Mouse (Mus musculus) layer of hippocampus, adult 8-10 months (tissue): Measurements from ENCODE around the gene Cfap157. TPM values are rescaled to one million over a fixed set of nuclear protein-coding genes. Genes with fewer than 3 reads are reported as not detected.
A peak's percentile ranks its signal among the peaks of the same experiment; 100 is the strongest.

Experiments used
- DNase-seq, 2 experiments: peaks; one replicate each; pipeline ENCODE4 v3.0.0; 2022; ENCODE audit warnings: low spot score in 2 of 2
- total RNA-seq, 4 experiments: library from RNA; stranded (reverse); gene quantifications; 2 replicates each; pipeline ENCODE4 v1.2.4; 2022

Gene Cfap157
- total RNA-seq, 4 experiments from 2014 or later, result 0.66 to 1.9 (median 1.2) TPM

DNA sequence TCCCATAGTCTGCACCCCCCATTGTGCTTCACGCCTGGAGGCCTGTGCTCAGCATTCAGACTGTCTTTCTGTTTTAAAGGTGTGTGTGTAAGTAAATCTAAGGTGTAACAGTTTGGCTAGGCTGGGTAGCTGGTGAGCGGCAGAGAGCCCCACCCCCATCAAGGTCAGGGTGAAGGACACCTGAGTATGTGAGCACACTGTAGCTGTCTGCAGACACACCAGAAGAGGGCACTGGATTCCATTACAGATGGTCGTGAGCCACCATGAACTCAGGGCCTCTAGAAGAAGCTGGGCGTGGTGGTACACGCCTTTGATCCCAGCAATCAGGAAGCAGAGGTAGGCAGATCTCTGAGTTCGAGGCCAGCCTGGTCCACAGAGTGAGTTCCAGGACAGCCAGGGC lies 2.5 kb downstream of the Cfap157 start:
- no peak for DNase-seq

DNA sequence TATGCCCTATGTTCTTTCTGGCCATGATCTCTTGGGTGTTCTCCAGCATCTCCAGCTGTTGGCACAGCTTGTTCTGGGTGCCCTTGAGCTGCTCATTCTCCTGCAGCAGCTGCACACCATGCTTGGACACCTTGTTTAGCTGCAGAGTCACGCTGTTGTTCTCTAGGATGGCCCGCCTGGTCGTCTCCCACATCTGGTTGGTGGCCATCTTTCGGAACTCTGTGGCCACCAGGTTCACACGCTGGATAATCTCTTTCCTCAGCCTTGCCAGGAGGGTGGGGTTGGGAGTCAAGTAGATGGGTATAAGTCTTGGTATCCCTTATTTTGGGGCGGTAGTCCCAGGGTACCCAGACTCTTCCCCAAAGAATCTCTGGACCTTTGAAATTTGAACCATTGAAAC lies 4.5 kb downstream of the Cfap157 start:
- no peak for DNase-seq

DNA sequence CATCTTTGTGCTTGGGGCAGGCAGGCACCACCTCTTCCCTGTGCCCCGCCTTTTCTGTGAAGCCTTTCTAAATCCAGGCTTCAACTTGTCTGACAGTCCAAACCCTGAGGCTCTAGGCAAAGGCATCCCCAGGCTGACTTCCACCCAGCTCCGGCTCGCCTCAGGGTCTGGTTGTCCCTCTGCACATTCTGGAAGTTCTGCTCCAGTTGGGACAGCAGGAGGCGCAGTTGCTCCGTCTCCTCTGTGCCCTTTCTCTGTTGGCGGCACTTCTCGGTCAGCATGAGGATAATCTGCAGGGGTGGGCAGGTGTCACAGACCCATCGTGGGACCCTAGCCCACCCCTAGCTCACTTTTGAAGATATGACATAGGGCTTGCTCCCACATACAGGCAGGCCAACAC lies 5.1 kb downstream of the Cfap157 start:
- peak in 1 of 2 experiments; percentile 56 for DNase-seq

DNA sequence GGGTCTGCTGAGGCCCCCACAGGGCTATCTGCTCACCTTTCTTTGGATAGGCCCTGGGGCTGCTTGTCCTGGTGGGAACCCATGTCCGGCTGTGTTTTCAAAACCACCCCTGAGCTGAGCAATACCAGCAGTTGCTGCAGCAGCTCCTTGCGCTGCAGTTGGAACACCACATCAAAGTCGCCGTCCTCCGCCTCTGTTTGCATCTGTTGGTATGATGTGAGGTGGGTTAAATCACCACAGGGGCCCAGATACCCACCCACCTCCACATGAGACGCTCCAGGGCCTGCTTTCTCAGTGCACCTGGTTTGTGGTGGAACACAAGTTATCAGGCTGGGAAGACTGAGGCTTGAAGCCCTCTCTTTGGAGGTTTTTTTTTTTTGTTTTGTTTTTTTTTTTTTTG lies 6.1 kb downstream of the Cfap157 start:
- DNase-seq, result no peak

DNA sequence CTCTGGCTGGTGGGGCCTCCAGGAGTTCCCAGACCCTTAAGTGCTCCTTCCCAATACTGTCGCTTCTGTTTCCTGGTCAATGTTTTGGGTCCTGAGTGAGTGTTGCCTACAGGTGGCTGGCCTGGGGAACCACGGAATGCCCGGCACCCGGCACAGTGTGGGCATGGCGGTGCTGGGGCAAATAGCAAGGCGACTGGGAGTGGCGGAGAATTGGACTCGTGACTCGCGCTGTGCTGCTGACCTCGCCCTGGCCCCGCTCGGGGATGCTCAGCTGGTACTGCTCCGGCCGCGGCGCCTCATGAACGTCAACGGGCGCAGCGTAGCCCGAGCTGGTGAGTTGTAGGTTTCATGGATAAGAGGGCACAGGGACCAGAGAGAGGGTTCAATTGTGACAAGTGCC lies 8.0 kb downstream of the Cfap157 start:
- DNase-seq, result no peak

DNA sequence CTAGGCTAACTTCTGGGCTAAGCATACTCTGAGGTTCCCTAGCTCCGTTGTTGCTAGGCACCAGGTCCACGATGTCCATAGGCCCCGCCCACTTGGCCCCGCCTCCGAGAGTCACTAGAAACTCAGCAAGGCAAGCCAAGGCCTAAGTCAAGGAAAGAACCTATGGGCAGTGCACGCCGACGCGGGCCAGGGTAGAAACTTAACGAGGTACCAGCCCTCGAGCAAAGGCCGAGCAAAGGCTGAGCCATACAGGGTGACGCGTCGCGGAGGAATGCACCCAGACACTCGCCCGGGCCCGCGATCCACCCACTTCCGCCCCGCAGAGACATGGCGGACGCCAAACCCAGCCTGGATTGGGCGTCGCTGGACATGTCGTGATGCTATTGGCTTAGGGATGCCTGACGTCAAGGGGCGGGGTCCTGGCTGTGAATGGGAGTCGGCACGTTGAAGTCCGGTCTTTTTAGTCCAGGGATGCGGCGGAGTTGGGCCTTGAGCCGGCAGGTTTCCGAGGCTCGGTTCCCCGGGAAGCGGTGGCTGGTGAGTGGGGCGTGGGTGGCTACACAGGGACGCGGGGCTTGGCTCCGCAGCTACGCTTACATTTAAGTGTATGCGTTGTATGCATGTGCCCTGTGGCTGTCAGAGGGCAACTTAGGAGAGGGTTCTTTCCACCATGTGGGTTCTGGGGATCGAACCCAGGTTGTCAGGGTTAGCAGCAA lies 8.7 kb downstream of the Cfap157 start, which contains the start of the genes Ttc16 and Ptrh1:
Gene Ttc16, minus strand, starts transcription at position 275 of the 716 bp plus-strand sequence.
Gene Ptrh1, plus strand, starts transcription at position 428 of the 716 bp plus-strand sequence.
- DNase-seq, result peak; percentile 95 to 97

DNA sequence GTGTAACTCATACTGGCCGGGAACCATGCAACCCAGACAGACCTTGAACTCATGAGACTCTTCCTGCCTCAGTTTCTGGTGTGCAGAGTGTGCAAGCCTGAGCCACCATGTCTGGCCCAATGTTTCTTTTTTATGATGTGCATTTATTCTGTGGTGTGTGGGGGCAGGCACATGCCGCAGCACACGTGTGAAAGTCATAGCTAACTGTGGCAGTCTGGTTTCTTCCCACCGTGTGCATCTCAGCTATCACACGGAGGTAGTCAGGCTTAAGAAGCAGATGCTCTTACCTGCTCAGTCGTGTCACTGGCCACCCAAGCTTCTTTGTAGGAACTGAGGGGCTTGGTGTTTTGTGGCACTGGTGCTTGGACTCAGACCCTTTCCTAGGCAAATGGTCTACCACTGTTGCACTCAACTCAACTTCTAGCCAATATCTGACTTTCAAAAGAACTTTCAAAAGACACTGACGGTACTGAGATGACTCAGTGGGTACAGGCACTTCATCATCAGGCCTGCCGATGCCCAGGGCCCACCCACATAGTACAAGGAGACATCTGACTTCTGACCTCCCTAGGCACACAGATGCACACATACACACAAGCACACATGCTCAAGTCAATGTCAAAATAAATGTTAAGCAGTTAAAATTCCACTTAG lies 11.5 kb downstream of the Cfap157 start:
- DNase-seq, result no peak

DNA sequence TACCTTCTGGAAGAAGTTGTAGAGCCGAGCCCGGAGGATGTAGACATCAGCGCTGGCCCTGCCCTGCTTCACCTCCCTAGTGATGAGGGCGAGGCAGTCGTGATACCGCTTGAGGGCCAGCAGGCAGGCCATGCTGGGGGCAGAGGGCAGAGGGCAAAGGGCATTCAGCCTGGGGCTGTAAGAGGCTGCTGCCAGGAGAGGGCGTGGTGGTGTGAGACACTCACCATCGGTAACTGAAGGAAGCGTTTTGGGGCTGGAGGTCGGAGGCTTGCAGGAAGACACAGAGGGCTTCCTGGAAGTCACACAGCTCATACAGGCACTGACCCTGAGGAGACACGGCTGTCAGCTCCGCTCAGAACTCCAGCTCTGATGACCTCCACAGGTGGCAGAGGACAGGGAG lies 12.3 kb downstream of the Cfap157 start:
- no peak for DNase-seq

DNA sequence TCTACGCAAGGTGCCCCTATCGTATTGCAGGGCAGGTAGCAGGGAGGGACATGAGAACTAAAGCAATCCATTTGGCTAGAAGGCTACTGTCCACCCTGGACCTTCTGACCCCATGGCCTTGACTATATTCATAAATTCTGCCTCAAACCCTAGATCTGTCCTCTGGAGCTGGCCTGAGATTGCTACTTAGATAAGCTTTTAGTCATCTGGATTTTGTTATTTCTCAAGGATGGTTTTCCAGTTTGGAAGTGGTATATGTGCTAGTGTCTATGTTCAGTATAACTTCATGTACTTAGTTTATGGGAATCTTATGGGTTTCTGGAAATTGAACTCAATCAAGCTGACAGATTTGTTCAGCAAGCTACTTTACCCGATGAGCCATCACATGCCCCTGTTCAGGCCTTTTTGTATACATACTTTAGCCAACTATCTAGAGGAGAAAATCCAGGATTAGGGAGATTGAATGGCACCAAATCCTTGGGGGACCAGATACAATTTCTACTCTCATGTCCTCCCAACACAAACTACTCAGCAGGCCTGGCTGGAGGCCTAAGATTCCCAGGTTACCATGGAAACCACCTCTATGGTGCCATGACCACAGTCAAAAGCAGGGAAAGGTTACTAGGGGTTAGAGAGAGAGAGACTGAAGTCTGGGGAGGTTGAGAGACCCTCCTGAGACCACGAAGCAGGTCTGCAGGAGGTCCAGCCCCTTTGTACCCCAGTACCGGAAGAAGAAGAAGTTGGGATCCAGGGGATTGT lies 14.7 kb downstream of the Cfap157 start:
- DNase-seq, result no peak

DNA sequence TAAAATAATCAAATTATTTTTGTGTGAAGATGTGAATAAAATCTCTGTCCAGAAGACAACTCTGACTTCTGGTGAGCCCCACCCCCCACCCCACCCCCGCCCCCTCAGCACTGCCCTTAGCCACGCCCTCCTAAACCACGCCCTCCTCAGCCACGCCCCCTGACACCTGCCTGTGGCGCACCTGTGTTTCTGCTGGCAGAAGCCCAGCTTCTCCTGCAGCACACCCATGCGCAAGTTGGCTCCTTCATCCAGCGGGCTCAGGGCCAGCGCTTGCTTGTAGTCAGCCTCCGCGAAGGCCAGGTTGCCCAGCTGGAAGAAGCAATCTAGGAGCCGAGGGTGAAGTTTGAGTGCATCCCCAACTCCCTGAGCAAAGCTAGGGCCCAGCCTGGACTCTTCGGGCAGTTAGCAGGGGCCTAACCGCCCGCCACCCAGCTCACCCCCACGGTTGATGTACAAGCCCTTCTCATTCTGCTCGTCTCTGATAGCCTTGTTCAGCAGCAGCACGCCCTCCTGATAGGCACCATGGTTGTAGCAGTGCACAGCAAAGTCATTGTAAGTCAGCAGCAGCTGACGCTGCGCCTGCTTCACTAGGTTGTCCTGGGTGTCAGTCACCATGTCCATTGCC lies 15.5 kb downstream of the Cfap157 start:
- no peak for DNase-seq

DNA sequence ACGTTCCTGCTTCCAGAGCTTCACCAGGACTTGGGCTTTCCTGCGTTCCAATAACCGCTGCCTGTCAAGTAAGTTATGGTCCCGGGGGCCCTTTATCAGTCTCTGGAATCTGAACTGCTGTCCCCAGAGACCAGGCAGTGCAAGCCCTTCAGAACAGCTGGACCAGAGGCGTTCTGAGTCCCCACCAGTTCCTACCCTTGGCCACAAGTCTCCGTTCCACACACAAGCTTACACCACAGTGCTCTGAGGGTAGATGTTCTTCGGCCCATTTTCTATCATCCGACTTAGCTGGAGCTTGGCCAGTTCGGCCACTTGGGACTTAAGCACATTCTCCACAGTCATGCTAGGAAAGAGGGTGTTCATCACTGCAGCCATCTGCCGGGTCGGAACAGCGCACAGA lies 17.0 kb downstream of the Cfap157 start:
- DNase-seq, result no peak

DNA sequence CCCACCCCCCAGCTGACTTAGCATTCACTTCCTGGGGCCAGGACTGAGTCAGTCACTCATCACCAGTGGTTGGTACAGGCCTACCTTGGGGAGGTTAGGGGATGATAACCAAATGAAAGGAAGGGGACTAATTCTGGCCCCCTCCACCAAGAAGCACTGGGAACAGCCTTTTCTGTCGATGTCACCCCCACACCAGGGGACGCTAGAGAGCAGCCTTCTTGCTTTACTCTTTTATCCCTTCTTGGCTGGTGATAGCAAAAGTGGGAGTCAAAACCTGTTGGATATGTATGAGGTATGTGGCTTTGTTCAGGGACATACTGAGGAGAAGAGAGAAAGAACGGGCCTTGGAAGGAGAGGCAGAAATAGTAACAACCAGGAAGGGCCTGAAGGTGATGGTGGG lies 20.9 kb downstream of the Cfap157 start:
- no peak for DNase-seq

DNA sequence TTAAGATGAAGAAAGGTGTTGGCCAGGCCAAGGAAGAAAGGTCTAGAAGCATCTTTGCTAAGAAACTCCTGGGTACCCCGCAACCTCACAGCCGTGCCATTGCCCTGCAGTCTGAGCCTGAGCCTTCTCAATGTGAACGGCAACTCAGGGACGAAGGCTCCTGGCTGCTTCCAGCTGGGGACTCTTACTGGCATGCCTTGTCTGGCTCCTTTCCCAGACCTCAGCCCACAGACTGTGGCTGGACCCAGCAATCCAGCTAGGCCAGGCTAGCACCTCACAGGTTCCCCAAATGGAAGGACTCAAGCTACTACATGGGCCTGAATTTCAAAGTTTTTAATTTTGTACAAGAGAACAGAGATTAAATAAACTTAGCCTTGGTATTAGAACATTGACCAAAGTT lies 22.4 kb downstream of the Cfap157 start:
- DNase-seq, result no peak

DNA sequence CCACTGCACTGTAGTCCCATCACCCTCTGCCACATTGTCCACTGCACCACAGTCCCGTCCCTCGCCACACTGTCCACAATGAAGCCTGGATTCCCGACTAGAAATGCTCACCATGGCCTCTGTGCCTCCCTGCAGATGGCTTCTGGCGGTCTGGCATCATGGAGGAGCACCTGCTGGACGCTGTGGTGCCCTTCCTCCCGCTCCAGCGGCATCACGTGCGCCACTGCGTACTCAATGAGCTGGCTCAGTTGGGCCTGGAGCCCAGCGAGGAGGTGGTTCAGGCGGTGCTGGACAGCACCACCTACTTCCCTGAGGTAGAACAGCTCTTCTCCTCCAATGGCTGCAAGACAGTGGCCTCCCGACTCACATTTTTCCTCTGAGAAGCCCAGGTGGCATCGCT lies 22.9 kb downstream of the Cfap157 start:
- DNase-seq, result no peak

DNA sequence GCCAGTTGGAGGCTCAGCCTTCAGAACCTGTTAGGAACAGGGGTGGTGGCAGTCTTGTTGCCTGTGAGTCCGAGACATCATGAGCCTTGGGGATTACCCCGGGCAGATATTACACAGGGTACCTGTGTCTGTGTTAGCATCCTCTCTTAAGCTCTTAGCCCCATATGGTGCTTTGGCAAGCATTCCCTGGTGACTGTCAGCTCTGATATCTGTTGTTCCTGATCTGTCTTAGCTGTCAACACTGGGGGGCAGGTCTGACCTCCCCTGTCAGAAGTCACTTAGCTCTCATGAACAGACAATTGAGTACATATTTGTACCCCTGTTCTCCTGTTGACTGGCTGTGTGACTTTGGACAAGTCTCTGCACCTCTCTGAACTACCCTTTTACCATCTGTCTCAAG lies 25.2 kb downstream of the Cfap157 start:
- DNase-seq, result no peak

DNA sequence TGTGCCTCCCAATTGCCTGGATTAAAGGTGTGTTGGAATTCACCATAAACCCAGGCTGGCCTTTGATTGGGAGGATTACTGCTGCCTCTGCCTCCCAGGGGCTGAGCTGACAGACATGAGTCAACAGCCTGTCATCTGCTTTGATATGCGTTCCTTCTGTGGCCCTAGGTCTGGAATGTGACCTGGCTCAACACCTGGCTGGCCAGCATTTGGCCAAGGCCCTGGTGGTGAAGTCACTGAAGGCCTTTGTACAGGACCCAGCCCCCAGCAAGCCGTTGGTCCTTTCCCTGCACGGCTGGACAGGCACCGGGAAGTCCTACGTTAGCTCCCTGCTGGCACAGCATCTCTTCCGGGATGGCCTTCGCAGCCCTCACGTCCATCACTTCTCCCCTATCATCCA lies 25.7 kb downstream of the Cfap157 start:
- DNase-seq, result no peak

DNA sequence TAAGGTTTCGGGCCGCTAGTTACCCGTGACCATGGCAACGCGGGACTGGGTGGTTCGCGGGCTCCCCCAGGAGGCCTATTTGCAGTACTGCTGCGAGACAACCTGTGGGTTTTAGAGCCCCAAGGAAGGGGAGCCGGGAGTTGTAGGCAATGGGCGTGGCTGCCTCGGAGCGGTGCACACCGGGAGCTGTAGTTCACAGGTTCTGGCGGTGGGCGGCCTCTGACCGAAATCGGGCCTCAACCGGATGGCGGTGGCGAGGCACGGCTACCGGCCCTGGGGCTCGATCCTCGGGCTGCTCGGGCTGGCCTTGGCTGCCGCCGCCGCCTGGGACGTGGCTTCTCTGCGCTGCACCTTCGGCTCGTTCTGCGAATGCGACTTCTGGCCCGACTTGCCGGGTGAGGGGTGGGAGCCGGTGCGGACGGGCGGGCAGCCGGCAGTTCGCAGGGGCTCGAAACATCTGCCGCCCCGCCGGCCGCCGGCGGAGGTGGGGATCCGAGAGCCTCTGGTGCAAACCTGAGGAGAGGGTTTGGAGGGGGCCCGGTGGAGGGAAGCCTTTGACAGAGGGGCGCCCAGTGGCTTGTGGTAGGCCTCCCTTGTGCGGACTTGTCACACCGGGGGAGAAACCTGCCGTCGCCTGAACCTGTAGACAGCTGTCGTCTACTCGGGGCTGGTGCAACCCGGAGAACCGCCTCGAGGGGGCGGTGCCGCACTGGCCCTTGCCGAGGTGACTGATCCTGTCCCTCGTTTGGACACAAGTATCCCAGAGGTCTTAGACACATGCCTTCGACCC lies 27.0 kb downstream of the Cfap157 start, which contains the start of gene Tor2a:
Gene Tor2a, plus strand, starts transcription at position 179 of the 790 bp plus-strand sequence.
- peak; percentile 96 to 97 for DNase-seq

DNA sequence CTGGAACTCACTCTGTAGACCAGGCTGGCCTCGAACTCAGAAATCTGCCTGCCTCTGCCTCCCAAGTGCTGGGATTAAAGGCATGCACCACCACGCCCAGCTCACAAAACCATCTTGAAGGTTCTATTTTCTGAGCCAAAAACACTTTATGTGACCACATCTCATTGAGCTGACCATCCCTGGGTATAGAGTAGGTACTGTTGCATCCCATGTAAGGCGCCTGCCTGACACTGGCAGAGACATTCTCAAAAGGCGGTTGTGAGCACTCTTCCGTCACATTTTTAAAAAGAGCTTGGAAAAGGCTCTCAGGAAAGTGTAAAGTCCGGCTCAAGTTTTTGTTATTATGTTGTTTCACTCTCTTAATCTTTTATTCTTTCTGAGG lies 27.6 kb downstream of the Cfap157 start:
- DNase-seq, result no peak

DNA sequence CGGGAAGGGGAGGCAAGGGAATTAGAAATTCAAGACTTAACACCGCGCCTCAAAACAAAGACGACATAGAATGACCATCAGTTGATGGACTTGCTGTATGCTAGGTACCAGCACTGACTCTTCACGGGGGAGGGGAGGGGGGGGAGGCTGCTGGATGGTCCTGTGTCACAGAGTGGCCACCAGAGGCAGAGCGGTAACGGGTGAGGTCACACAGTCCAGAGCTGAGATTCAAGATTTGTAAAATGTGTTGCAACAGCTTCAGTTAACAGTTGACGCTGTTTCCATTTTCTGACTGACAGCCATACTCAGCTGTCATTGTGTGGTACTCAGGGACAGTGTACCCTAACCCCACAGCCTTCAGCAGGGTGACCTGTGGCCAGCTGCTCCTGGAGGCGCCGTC lies 32.0 kb downstream of the Cfap157 start:
- no peak for DNase-seq

DNA sequence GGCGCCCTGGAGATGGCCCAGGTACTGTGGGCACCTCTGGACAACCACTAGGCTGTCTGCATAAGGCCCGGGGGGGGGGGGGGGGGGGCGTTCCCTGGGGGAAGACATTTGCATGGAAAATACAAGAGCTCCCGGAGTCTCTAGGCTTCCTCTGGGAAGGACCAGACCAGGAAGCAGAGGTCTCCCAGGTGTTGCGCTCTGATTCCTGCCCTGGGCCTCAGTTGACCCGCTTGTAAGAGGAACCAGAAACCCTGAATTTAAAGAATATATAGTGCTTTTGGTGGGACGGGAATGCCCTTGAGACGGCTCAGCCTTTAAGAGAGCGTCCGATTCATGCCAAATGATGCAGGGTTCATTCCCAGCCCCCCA lies 32.6 kb downstream of the Cfap157 start:
- no peak for DNase-seq
